Mouse (Mus musculus) hindbrain, embryonic 11.5 days (tissue): ENCODE measurements at regions not wholly inside any gene's neighbourhood (a gene's known extent, or its start where the extent isn't known, plus 50 kb on each side); places are given as distances from the start of the nearest gene placed in this dataset.

Source experiments
- ATAC-seq: fragments of 200-750 bp; cut with Nextera tagmentation; 2 replicates; pipeline ENCODE4 v1.8.0; 2017; ENCODE audit warnings: mild to moderate bottlenecking, moderate TSS enrichment, moderate library complexity; ENCODE audit not compliant: low FRiP score
- DNase-seq: peaks from one replicate; pipeline ENCODE4 v3.0.0-alpha.2; 2015; ENCODE audit warnings: low spot score
- H3K27ac ChIP-seq: fragments of 300-500 bp; sonication (generic); 2 replicates; pipeline ENCODE4 v1.5.1; 2014; ENCODE audit warnings: mild to moderate bottlenecking, low read depth, low read length
- H3K27me3 ChIP-seq: fragments of 300-500 bp; sonication (generic); 2 replicates; pipeline ENCODE4 v1.6.1; 2014; ENCODE audit warnings: mild to moderate bottlenecking, low read length, moderate library complexity, mixed read lengths; ENCODE audit not compliant: control insufficient read depth, insufficient read depth
- H3K36me3 ChIP-seq: fragments of 300-500 bp; sonication (generic); 2 replicates; pipeline ENCODE4 v1.6.1; 2014; ENCODE audit warnings: mild to moderate bottlenecking, low read length, moderate library complexity, mixed read lengths; ENCODE audit not compliant: control insufficient read depth, insufficient read depth
- H3K4me1 ChIP-seq: fragments of 300-500 bp; sonication (generic); replicated peaks from 2 replicates; pipeline ENCODE4 v1.6.1; 2014; ENCODE audit warnings: low read length, mixed read lengths; ENCODE audit not compliant: control insufficient read depth, insufficient read depth
- H3K4me2 ChIP-seq: fragments of 300-500 bp; sonication (generic); replicated peaks from 2 replicates; pipeline ENCODE4 v1.6.1; 2014; ENCODE audit warnings: mild to moderate bottlenecking, low read depth, low read length
- H3K4me3 ChIP-seq: fragments of 300-500 bp; sonication (generic); 2 replicates; pipeline ENCODE4 v1.5.1; 2014; ENCODE audit warnings: low read depth, low read length
- H3K9ac ChIP-seq: fragments of 300-500 bp; sonication (generic); 2 replicates; pipeline ENCODE4 v1.6.1; 2014; ENCODE audit warnings: low read depth, low read length
- H3K9me3 ChIP-seq: fragments of 300-500 bp; sonication (generic); 2 replicates; pipeline ENCODE4 v1.6.1; 2016; ENCODE audit warnings: low read length; ENCODE audit not compliant: control insufficient read depth
- WGBS: fragments of 180-500 bp; shearing (Covaris S2); extraction: QIAGEN DNeasy Blood & Tissue Kit; methylation state at CpG from one replicate; pipeline ENCODE4 v1.1.7; 2014; 5-methylcytosine and 5-hydroxymethylcytosine counted together

DNA sequence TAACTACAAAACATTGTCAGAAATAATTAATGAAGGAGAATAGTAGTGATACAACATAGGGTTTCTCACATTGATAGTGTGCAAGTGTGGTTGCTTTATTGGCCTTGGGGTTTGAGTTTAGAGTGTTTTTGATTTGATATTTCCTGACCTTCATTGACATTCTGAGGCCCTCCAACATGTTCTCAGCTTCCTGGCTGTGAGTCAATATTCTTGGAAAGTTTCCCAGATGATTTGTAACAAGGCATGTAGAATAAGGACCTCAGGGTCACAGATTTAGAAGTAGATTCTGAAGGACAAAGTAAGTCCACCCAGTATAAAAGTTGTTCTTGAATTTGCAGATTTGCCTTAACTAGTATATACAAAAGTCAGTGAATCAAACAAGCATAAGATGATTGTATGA, 969.7 kb upstream of the Pcdh9 start:
- ATAC-seq (no peak), DNase-seq (no peak)
- H3K36me3 ChIP-seq = no peaks in the 10 kb centered on the region
- no peak overlapping the region for H3K9ac ChIP-seq
- no peaks in the 10 kb centered on the region for H3K9me3 ChIP-seq
- no peak overlapping the region for H3K4me2 ChIP-seq
- H3K27ac ChIP-seq = no peak overlapping the region
- no peaks in the 10 kb centered on the region for H3K4me1 ChIP-seq
- no peaks in the 10 kb centered on the region for H3K27me3 ChIP-seq
- H3K4me3 ChIP-seq = no peak overlapping the region

DNA sequence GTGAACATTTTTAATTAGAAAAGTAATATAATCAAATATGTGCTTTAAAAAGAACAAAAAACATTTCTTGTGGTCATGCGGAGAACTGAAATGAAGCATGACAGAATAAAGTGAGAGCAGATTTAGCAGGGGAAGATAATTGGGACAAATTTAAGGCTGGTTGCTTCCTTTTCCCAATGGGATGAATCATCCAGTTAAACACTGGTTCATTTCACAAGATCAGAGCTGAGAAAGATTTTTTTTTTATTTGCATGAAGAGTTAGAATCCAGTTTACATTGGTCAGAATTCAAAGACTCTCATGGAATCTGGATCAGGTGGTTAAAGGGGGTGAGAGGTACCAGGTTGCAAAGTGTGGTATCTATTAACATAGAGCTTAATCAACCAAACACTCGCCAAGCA, 978.5 kb upstream of the Pcdh9 start:
- WGBS = 75% methylated on average over 2 of the region's 2 CpGs
- Histone ChIP-seq H3K9me3 (no peaks in the 10 kb centered on the region), H3K36me3 (no peaks in the 10 kb centered on the region), H3K4me3 (no peak overlapping the region), H3K4me2 (no peak overlapping the region), H3K27ac (no peak overlapping the region), H3K27me3 (no peaks in the 10 kb centered on the region), H3K9ac (no peak overlapping the region), H3K4me1 (no peaks in the 10 kb centered on the region)
- DNase-seq (no peak), ATAC-seq (no peak)

DNA sequence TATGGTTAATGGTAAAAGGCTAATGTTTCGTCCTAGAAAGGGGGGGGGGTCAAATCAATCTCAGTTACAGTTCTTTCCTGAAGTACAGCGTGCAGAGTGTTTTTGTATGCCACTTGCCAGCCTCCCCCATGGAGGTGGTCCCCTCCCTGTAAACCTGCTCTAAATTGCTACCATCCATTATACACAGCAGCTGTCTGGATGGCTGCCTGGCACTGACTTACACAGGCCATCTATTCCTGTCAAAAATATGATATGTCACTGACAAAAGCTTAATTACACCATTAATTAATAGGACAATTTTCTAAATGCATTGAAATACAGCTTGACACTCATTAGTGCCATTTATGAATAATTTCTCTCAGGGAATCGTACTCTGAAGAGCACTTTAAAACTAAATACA, 995.0 kb upstream of the 4921530L21Rik start:
- Histone ChIP-seq H3K36me3 (no peaks in the 10 kb centered on the region), H3K4me3 (no peak overlapping the region), H3K9me3 (no peaks in the 10 kb centered on the region), H3K27me3 (no peaks in the 10 kb centered on the region), H3K9ac (no peak overlapping the region), H3K27ac (no peak overlapping the region), H3K4me1 (no peaks in the 10 kb centered on the region), H3K4me2 (no peak overlapping the region)
- DNase-seq (no peak), ATAC-seq (peak; percentile 84)
- WGBS = 63% methylated on average over 3 of the region's 3 CpGs

DNA sequence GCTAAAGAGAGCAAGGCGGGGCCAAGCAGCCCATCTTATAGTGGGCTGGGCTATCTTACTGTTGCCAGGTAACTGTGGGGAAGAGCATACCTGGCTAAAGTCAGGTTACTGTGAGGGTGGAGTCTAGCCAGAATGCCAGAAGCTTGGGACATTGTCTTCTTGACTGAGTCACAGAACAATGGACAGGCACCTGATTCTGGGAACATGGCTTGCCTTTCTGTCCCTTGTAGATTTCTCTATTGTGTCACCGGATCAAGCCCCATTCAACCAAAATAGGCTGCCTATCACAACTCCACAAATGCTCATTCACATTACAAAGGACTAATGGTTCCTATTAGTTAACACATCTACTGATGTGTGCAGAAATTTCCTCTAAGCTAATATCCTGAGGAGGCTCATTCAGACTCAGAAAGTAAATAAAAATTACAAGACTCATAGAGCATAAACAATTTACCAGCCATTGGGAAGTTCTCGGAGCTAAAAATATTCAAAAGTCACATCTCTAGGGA, 985.7 kb upstream of the 4921530L21Rik start:
- H3K27me3 ChIP-seq = no peaks in the 10 kb centered on the region
- no peaks in the 10 kb centered on the region for H3K36me3 ChIP-seq
- no peak overlapping the region for H3K9ac ChIP-seq
- H3K9me3 ChIP-seq = no peaks in the 10 kb centered on the region
- no peaks in the 10 kb centered on the region for H3K4me1 ChIP-seq
- WGBS = 79% methylated on average over 3 of the region's 3 CpGs
- H3K4me3 ChIP-seq = no peak overlapping the region
- H3K27ac ChIP-seq = no peak overlapping the region
- H3K4me2 ChIP-seq = no peak overlapping the region
- ATAC-seq (no peak), DNase-seq (no peak)

DNA sequence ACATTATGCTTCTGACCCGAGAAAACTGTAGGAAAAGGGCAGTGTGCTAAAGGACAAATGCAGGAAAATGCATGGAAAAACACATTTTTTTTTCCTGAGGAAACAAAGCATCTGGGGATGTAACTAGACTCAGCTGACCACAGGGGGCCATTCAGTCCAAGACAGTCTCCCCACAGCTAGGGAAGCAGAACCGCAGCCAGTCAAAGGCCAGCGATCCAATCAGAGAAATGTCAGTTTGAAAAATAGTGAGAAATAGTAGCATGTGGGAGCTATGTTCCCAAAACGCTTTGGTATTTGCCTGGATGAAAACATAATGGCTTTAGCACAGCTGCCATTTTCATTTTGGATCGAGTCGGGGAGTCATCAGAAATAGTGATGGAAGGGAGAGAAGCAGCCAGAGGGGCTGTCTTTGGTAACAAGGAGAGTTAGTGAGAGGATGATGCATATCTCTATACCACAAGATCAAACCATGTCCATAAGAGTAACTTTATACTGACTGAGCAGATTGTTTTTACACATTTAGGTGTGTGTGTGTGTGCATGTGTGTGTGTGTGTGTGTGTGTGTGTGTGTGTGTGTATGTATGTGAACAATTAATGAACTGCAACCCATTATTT, 982.3 kb upstream of the 4921530L21Rik start:
- peak overlapping the region; percentile 37; the same call in 1 of the 2 replicates for H3K27ac ChIP-seq
- no peaks in the 10 kb centered on the region for H3K27me3 ChIP-seq
- DNase-seq (peak; percentile 55), ATAC-seq (peak; percentile 92)
- no peak overlapping the region for H3K4me3 ChIP-seq
- H3K4me1 ChIP-seq = no peaks in the 10 kb centered on the region
- no peak overlapping the region for H3K9ac ChIP-seq
- H3K4me2 ChIP-seq = 0 out of 2 replicates have a peak overlapping the region, but pooled peaks have one; percentile 11
- WGBS = 31% methylated on average over 6 of the region's 6 CpGs
- no peaks in the 10 kb centered on the region for H3K9me3 ChIP-seq
- H3K36me3 ChIP-seq = no peaks in the 10 kb centered on the region

DNA sequence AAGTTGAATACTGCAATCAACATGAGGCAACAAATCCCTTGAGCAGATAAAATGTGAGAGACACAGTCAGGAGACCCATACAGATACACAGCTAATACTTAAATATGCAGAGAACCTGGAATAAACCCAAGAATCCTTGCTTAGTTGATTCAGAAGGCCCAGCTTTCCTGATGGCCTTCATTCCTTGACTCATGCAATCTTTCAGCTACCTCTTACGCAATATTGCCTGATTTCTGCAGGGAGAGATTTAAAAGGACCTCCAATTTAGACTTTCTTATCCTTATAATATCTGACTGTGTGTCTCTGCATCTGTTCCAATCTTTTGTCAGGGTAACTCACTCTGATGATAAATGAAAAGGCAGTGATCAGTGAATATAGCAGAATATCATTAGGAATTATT, 968.7 kb upstream of the 4921530L21Rik start:
- Histone ChIP-seq H3K9me3 (no peaks in the 10 kb centered on the region), H3K4me1 (no peaks in the 10 kb centered on the region), H3K36me3 (no peaks in the 10 kb centered on the region), H3K9ac (no peak overlapping the region), H3K4me2 (no peak overlapping the region), H3K27ac (no peak overlapping the region), H3K27me3 (no peaks in the 10 kb centered on the region), H3K4me3 (no peak overlapping the region)
- ATAC-seq = no peak
- DNase-seq = no peak
- WGBS = 90% methylated on average over 1 of the region's 1 CpGs

DNA sequence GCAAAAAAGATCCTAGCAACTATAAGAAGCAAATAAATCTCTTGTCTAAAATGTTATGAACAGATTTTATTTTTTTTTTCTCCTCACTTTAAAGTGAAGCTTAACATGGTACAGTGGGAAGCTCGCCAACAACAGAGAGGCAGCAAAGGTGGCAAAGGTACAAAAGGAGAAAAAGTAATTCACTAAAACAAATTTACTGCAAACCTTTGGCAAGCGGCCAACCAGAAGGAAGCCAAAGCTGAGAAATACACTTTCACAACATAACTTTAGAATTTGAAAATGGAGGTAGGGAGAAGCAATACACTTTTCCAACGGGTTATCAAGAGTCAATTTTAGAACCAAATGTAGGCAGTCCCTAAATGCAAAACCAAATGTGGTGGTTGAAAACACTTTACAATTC, 939.6 kb upstream of the 4921530L21Rik start:
- Histone ChIP-seq H3K27me3 (no peaks in the 10 kb centered on the region), H3K36me3 (no peaks in the 10 kb centered on the region), H3K4me1 (no peaks in the 10 kb centered on the region), H3K4me2 (no peak overlapping the region), H3K27ac (no peak overlapping the region), H3K4me3 (no peak overlapping the region), H3K9me3 (no peaks in the 10 kb centered on the region), H3K9ac (no peak overlapping the region)
- 93% methylated on average over 3 of the region's 3 CpGs for WGBS
- DNase-seq (no peak), ATAC-seq (no peak)
